ENCODE assay signal across 8 mouse cellular contexts in the genomic region with DNA sequence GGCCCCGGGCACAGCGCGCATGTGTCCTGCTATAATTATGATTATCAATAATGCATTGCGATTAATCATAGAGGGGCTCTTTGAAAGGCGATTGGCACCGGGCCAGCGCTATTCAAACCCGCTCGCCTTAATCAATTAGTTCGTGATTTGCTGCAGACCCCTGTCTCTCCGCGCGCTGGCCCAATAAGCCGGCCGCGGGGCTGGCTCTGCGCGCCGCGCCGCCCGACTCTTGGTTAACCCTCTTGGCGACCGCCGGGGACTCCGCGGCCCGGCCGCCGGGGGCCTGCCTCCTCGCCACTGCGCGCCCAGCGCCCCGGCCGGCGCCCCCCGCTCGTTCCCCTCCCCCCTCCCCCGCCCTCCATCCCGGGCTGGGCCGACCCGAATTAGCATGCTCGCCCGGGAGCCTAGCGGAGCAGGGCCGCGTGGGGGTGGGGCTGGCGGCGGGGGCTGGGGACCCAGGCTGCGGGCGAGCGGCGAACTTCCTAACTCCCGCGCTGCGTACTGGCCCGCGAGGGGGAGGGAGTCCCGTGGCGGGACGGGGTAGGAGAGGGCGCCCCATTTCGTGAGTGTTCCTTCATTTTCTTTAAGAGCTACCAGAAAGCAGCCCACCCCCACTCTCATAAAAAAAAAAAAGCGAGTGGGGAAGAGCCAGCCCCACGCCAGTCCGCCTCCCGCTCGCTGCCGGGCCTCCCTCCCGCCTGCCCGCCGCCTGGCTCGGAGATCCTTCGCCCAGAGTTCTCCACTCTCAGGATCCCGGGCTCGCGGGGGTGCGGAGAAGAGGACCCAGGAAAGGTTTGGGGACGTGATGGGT. TPM values are rescaled to one million over a fixed set of nuclear protein-coding genes. Genes with fewer than 3 reads are reported as not detected.
A peak's percentile ranks its signal among the peaks of the same experiment; 100 is the strongest.
DNase-seq lines count a peak whose midpoint lies in the region; ATAC-seq and TF ChIP-seq lines count a peak whose summit lies in the region.

No protein-coding gene starts in this region.

- peak overlapping the region; percentile 85 for H3K4me2 ChIP-seq in neural tube, embryonic 13.5 days

- in situ Hi-C loops in ES-E14 (cut with MboI; ENCODE audit: low sequenced_read_pairs in 2 of 2, unreplicated experiment in 2 of 2): no loop called here

- peak overlapping the region; percentile 100 for H3K27ac ChIP-seq in ES-E14 (ENCODE audit: insufficient read depth, low read depth, low read length, poor library complexity, severe bottlenecking)
- peak overlapping the region; percentile 98 for H3K27ac ChIP-seq in neural tube, embryonic 13.5 days (replicated peaks)

- H3K4me3 ChIP-seq in ES-E14 (ENCODE audit: insufficient read depth in 1 of 2, low read depth in 1 of 2, low read length in 2 of 2, poor library complexity in 1 of 2, severe bottlenecking in 1 of 2): peak overlapping the region; percentile 85 to 98
- peak overlapping the region; percentile 69 for H3K4me3 ChIP-seq in neural tube, embryonic 13.5 days

- DNase-seq in ES-E14 (ENCODE audit: low read depth, low spot score): no peak
- DNase-seq in cerebellum, adult 9-11 months: peak; percentile 21
- peak; percentile 86 to 87 for DNase-seq in frontal cortex, postnatal 10 days (ENCODE audit: low spot score in 2 of 2)
- DNase-seq in kidney, adult 11 months: peak; percentile 85
- DNase-seq in left cerebral cortex, postnatal 36 days (ENCODE audit: low spot score in 2 of 2): peak; percentile 73 to 76
- no peak for DNase-seq in spleen, postnatal 10 days (ENCODE audit: low spot score in 2 of 2)
- DNase-seq in urinary bladder, adult 2 months (ENCODE audit: low spot score): no peak

- ATAC-seq in neural tube, embryonic 13.5 days (ENCODE audit: low read depth): peak; percentile 78

- H3K27me3 ChIP-seq in neural tube, embryonic 13.5 days: peaks cover 30% of the 10 kb centered on the region

- H3K4me1 ChIP-seq in ES-E14 (ENCODE audit: control insufficient read depth in 2 of 2, insufficient read depth in 2 of 2, low read length in 2 of 2, poor library complexity in 1 of 2): peaks cover 7 to 11% of the 10 kb centered on the region in 2 experiments
- H3K4me1 ChIP-seq in neural tube, embryonic 13.5 days (replicated peaks): peaks cover 76% of the 10 kb centered on the region

- peaks cover 9% of the 10 kb centered on the region; the same call in 1 of the 2 replicates for H3K36me3 ChIP-seq in ES-E14 (ENCODE audit: control insufficient read depth, insufficient read depth, low read length, poor library complexity, severe bottlenecking)
- no peaks in the 10 kb centered on the region for H3K36me3 ChIP-seq in neural tube, embryonic 13.5 days

- H3K9me3 ChIP-seq in ES-E14 (ENCODE audit: control insufficient read depth, insufficient read depth, low read depth, low read length): no peaks in the 10 kb centered on the region
- no peaks in the 10 kb centered on the region for H3K9me3 ChIP-seq in neural tube, embryonic 13.5 days

- intact Hi-C loops in left cerebral cortex, postnatal 36 days (cut with DNase I): loop anchor here (5.0 kb wide), 2 partner anchors 270 to 530 kb away; no protein-coding TSS in a partner anchor

- under 1% methylated on average over 65 of the region's 80 CpGs for WGBS in neural tube, embryonic 13.5 days

- H3K9ac ChIP-seq in ES-E14 (ENCODE audit: insufficient read depth, low read depth, low read length, poor library complexity, severe bottlenecking): peak overlapping the region; percentile 97
- H3K9ac ChIP-seq in neural tube, embryonic 13.5 days: peak overlapping the region; percentile 89

TF ChIP-seq in ES-E14, 5 proteins besides CTCF, POLR2A, EP300 and RAD21:
- TF ChIP-seq ZC3H11A (IDR thresholded peaks at IDR 0.05; ENCODE audit: borderline replicate concordance, low read depth, low read length): no peak
- TF ChIP-seq ZNF384 (IDR thresholded peaks at IDR 0.05; ENCODE audit: low read depth, low read length): peak; percentile 84
- 0 out of 2 replicates have a peak, but pooled peaks have one; percentile 20 for TF ChIP-seq HCFC1 (IDR thresholded peaks at IDR 0.05; ENCODE audit: borderline replicate concordance, insufficient read depth, low read length)

RNA-seq across cellular contexts. Expression of a gene that starts 1.2 kb away (rescaled TPM):
- 22.5 and 26.4 TPM in 2 replicates for total RNA-seq in ES-E14 (2012; rRNA removed)
- 10 to 100 TPM; 12.0 to 14.1 TPM for total RNA-seq in left cerebral cortex, postnatal 36 days (2021)
- 17.1 and 17.2 TPM in 2 replicates for polyA plus RNA-seq in neural tube, embryonic 13.5 days (2015; fragmentation: Nextera tagmentation; extraction: Ambion mirVana)
- polyA plus RNA-seq in urinary bladder, adult 2 months (2012; rRNA removed): 0.03 TPM in 2 replicates

Comparison
In these comparisons a context has a peak if more than half of its experiments do, and no peak if none do; other contexts are left out.
1. DNase-seq: peak in cerebellum, adult 9-11 months (single experiment), frontal cortex, postnatal 10 days (2 of 2), kidney, adult 11 months (single experiment) and left cerebral cortex, postnatal 36 days (2 of 2); none in ES-E14 (single experiment), spleen, postnatal 10 days (0 of 2) and urinary bladder, adult 2 months (single experiment).